Mouse (Mus musculus) adrenal gland, postnatal 14 days (tissue): ENCODE results near the gene Btbd35f16. TPM values are rescaled to one million over a fixed set of nuclear protein-coding genes. Genes with fewer than 3 reads are reported as not detected.
"Not testable (repeated sequence)": the region's sequence is repeated elsewhere in the genome, so short reads cannot be mapped to it uniquely, and the experiment has no call there.

Source experiments
- DNase-seq: peaks from one replicate; pipeline ENCODE4 v3.0.0; 2021; ENCODE audit warnings: mixed read lengths
- long read RNA-seq, 2 experiments: library from polyadenylated mRNA; stranded (forward); transcript quantifications; one replicate each; pipeline ENCODE4 v2.0.0; 2021
- total RNA-seq: library from RNA; stranded (reverse); gene quantifications from 2 replicates; pipeline ENCODE4 v1.2.3, GENCODE M21; 2021

Gene Btbd35f16
- not detected in 2 replicates for total RNA-seq
- long read RNA-seq, experiment 1, result 0 reads
- long read RNA-seq, experiment 2, result 0 reads

DNA sequence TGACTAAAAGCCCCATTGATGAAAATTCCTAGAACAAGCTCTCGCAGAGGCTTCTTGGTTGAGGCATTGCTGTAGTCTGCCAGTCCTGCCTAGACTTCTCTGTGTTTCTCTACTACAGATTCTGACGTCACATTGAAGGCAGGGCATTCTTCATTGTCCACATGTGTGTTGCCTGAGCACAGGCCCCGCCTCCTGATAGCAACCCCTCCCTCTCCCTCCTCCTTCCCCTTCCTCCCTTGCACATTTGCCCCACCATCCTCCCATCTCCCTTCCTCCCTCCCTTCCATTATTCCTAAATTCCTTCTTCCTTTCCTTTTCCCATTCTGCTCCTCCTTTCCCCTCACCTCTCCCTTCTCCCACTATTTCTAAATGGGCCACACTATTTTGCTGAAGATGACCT lies at the start of gene Btbd35f16:
Gene Btbd35f16, minus strand, starts transcription at position 101 of the 400 bp plus-strand sequence.
- not testable (repeated sequence) for DNase-seq

Other genes with a start within 250 kb of the Btbd35f16 start
- not detected in 2 replicates for gene Btbd35f10, start 204.1 kb downstream of the Btbd35f16 start, total RNA-seq
- gene Btbd35f3, start 80.7 kb upstream of the Btbd35f16 start, total RNA-seq, result not detected in 2 replicates
- gene Btbd35f28, start 239.6 kb upstream of the Btbd35f16 start, total RNA-seq, result not detected in 2 replicates